Mouse (Mus musculus) lung, postnatal 0 days (tissue): ENCODE measurements around the gene Gjd3.

Source experiments
- CTCF ChIP-seq: IDR thresholded peaks from 2 replicates; pipeline ENCODE4 v1.5.1; 2016; ENCODE audit warnings: antibody characterized with exemption, mild to moderate bottlenecking
- EP300 ChIP-seq: IDR thresholded peaks from 2 replicates; pipeline ENCODE4 v1.6.1; 2016; ENCODE audit warnings: antibody characterized with exemption, mild to moderate bottlenecking, control low read depth

DNA sequence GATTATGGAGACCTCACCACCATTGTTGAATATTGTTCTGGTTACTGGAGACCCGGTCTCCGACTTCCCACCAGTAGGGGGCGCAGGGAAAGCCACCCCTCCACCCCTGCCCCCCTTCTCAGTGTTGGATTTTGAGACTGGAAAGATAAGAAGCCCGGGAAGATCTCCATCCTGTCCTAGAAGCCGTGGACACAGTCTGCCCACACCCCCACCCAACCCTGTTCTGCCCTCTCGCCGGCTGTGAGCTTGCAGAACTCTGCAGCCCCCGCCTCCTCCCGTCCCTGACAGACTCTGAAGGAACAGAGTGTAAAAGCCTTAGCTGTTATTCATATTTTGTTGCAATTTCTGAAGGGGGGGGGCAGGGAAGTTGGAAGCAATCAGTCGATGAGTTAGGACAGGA is 28.4 kb downstream of the Gjd3 start:
- TF ChIP-seq CTCF (peak; percentile 80), EP300 (peak; percentile 65)
